Mouse (Mus musculus): ENCODE data around the gene Cwc27. TPM values are rescaled to one million over a fixed set of nuclear protein-coding genes. Genes with fewer than 3 reads are reported as not detected.

The Cwc27 gene
- polyA plus RNA-seq, 1 experiment from 2014 or later, result 35.0 TPM

- H3K9me3 ChIP-seq (replicated peaks), result no peaks in the 10 kb centered on the region
- H3K4me1 ChIP-seq, result no peaks in the 10 kb centered on the region
- no peak overlapping the region for H3K4me3 ChIP-seq
- no peak overlapping the region for H3K9ac ChIP-seq
- no peaks in the 10 kb centered on the region for H3K27me3 ChIP-seq
- H3K27ac ChIP-seq, result no peak overlapping the region
- 92% methylated on average over 4 of the region's 4 CpGs for WGBS
- ATAC-seq, result no peak
- no peaks in the 10 kb centered on the region for H3K36me3 ChIP-seq (ENCODE audit: poor library complexity, severe bottlenecking)
- no peak overlapping the region for H3K4me2 ChIP-seq
Observed at GRCm38 (mm10) chr13:104596199-104596598, 220.7 kb downstream of the Cwc27 start.

- no peak overlapping the region for H3K27ac ChIP-seq
- H3K9me3 ChIP-seq (replicated peaks), result no peaks in the 10 kb centered on the region
- ATAC-seq, result no peak
- no peak overlapping the region for H3K4me3 ChIP-seq
- no peak overlapping the region for H3K9ac ChIP-seq
- WGBS, result 45% methylated on average over 4 of the region's 4 CpGs
- no peaks in the 10 kb centered on the region for H3K27me3 ChIP-seq
- H3K4me1 ChIP-seq, result no peaks in the 10 kb centered on the region
- H3K4me2 ChIP-seq, result no peak overlapping the region
- no peaks in the 10 kb centered on the region for H3K36me3 ChIP-seq (ENCODE audit: poor library complexity, severe bottlenecking)
Observed at GRCm38 (mm10) chr13:104594820-104595351, 222.1 kb downstream of the Cwc27 start.

GRCm38 (mm10) chr13:104590931-104591330 is 226.0 kb downstream of the Cwc27 start:
- 0 out of 2 replicates have a peak, but pooled peaks have one; percentile 16 for ATAC-seq
- Histone ChIP-seq H3K4me3 (no peak overlapping the region), H3K36me3 (ENCODE audit: poor library complexity, severe bottlenecking) (no peaks in the 10 kb centered on the region), H3K9me3 (replicated peaks) (no peaks in the 10 kb centered on the region), H3K27ac (no peak overlapping the region), H3K4me2 (no peak overlapping the region), H3K27me3 (no peaks in the 10 kb centered on the region), H3K9ac (no peak overlapping the region), H3K4me1 (no peaks in the 10 kb centered on the region)
- 90% methylated on average over 7 of the region's 7 CpGs for WGBS

- no peak overlapping the region for H3K4me3 ChIP-seq
- no peak overlapping the region for H3K9ac ChIP-seq
- H3K27ac ChIP-seq, result peak overlapping the region; percentile 63; the same call in 1 of the 2 replicates
- peak; percentile 77 for ATAC-seq
- no peaks in the 10 kb centered on the region for H3K36me3 ChIP-seq (ENCODE audit: poor library complexity, severe bottlenecking)
- no peak overlapping the region for H3K4me2 ChIP-seq
- 48% methylated on average over 11 of the region's 11 CpGs for WGBS
- H3K4me1 ChIP-seq, result no peaks in the 10 kb centered on the region
- H3K27me3 ChIP-seq, result no peaks in the 10 kb centered on the region
- no peaks in the 10 kb centered on the region for H3K9me3 ChIP-seq (replicated peaks)
Observed at GRCm38 (mm10) chr13:104590097-104590607, 226.8 kb downstream of the Cwc27 start.

- no peak overlapping the region for H3K27ac ChIP-seq
- no peaks in the 10 kb centered on the region for H3K9me3 ChIP-seq (replicated peaks)
- no peaks in the 10 kb centered on the region for H3K27me3 ChIP-seq
- no peak overlapping the region for H3K4me2 ChIP-seq
- no peaks in the 10 kb centered on the region for H3K36me3 ChIP-seq (ENCODE audit: poor library complexity, severe bottlenecking)
- no peak for ATAC-seq
- no peak overlapping the region for H3K9ac ChIP-seq
- H3K4me1 ChIP-seq, result no peaks in the 10 kb centered on the region
- WGBS, result 81% methylated on average over 5 of the region's 5 CpGs
- H3K4me3 ChIP-seq, result no peak overlapping the region
Observed at GRCm38 (mm10) chr13:104588383-104588782, 228.6 kb downstream of the Cwc27 start.

Other genes starting within 250 kb of the Cwc27 start
- gene Srek1ip1, start 24.7 kb downstream of the Cwc27 start, polyA plus RNA-seq (2015; fragmentation: Nextera tagmentation; extraction: Ambion mirVana), result 23.4 and 23.5 TPM in 2 replicates
- 0.30 and 0.38 TPM in 2 replicates for gene Shisal2b, start 46.8 kb upstream of the Cwc27 start, polyA plus RNA-seq (2015; fragmentation: Nextera tagmentation; extraction: Ambion mirVana)
- 2.2 and 2.7 TPM in 2 replicates for gene Rgs7bp, start 237.8 kb upstream of the Cwc27 start, polyA plus RNA-seq (2015; fragmentation: Nextera tagmentation; extraction: Ambion mirVana)